Mouse (Mus musculus) hematopoietic stem cell, adult 5-6 weeks (primary cell): ENCODE measurements around the gene Igf1. TPM values are rescaled to one million over a fixed set of nuclear protein-coding genes. Genes with fewer than 3 reads are reported as not detected.

ENCODE experiments used
- ATAC-seq, 2 experiments: fragments of 125-278 bp in 1 of 2; replicated peaks in 1 of 2; 2 replicates each; pipeline ENCODE4 v1.8.0; 2016 to 2017; ENCODE audit warnings: inconsistent platforms in 2 of 2, mild to moderate bottlenecking in 2 of 2, moderate number of reproducible peaks in 2 of 2, low read depth in 1 of 2, moderate TSS enrichment in 1 of 2; ENCODE audit not compliant: low FRiP score in 2 of 2, poor library complexity in 2 of 2, severe bottlenecking in 2 of 2, insufficient read depth in 1 of 2, low TSS enrichment in 1 of 2
- total RNA-seq: library from RNA; stranded (forward); fragments of 172-1452, 232-1000 nt; gene quantifications from 2 replicates; pipeline ENCODE4 v1.2.3, GENCODE M21; 2017

The Igf1 gene
- total RNA-seq, 1 experiment from 2014 or later: 2.9 TPM

- ATAC-seq: no peak
Measured at GRCm38 (mm10) chr10:87857215-87857955, 680 bp upstream of the Igf1 start.

- ATAC-seq: peak in 1 of 2 experiments; percentile 16; a peak in 1 of 4 replicates
Measured at GRCm38 (mm10) chr10:87858939-87859338, 874 bp downstream of the Igf1 start.

- ATAC-seq: peak in 1 of 2 experiments; percentile 33; a peak in 1 of 4 replicates
Measured at GRCm38 (mm10) chr10:87859453-87859852, 1.4 kb downstream of the Igf1 start.

GRCm38 (mm10) chr10:87860181-87861103, 2.4 kb downstream of the Igf1 start:
- peak; percentile 35 to 44 for ATAC-seq

- no peak for ATAC-seq
Measured at GRCm38 (mm10) chr10:87861104-87861455, 3.0 kb downstream of the Igf1 start.

GRCm38 (mm10) chr10:87862899-87863298, 4.8 kb downstream of the Igf1 start:
- ATAC-seq: no peak

- no peak for ATAC-seq
Measured at GRCm38 (mm10) chr10:87863326-87863725, 5.3 kb downstream of the Igf1 start.

GRCm38 (mm10) chr10:87865712-87866111, 7.6 kb downstream of the Igf1 start:
- no peak for ATAC-seq

- ATAC-seq: no peak
Measured at GRCm38 (mm10) chr10:87866448-87866847, 8.4 kb downstream of the Igf1 start.

GRCm38 (mm10) chr10:87867217-87867616, 9.2 kb downstream of the Igf1 start:
- ATAC-seq: no peak

GRCm38 (mm10) chr10:87867631-87868030, 9.6 kb downstream of the Igf1 start:
- ATAC-seq: no peak

- ATAC-seq: 0 out of 4 replicates have a peak, but pooled peaks of 1 of the 2 experiments have one; percentile 7
Measured at GRCm38 (mm10) chr10:87868349-87869053, 10.4 kb downstream of the Igf1 start.

GRCm38 (mm10) chr10:87869151-87869550, 11.1 kb downstream of the Igf1 start:
- ATAC-seq: no peak

- ATAC-seq: no peak
Measured at GRCm38 (mm10) chr10:87869691-87870090, 11.6 kb downstream of the Igf1 start.

GRCm38 (mm10) chr10:87871863-87872647, 14.0 kb downstream of the Igf1 start:
- no peak for ATAC-seq

GRCm38 (mm10) chr10:87872854-87873253, 14.8 kb downstream of the Igf1 start:
- ATAC-seq: no peak

GRCm38 (mm10) chr10:87873516-87873915, 15.5 kb downstream of the Igf1 start:
- no peak for ATAC-seq
